Mouse (Mus musculus): ENCODE data around the gene Itgav. TPM values are rescaled to one million over a fixed set of nuclear protein-coding genes. Genes with fewer than 3 reads are reported as not detected.

The Itgav gene
- 28.8 and 48.5 TPM in 2 replicates for polyA plus RNA-seq (2012; rRNA removed)

DNA sequence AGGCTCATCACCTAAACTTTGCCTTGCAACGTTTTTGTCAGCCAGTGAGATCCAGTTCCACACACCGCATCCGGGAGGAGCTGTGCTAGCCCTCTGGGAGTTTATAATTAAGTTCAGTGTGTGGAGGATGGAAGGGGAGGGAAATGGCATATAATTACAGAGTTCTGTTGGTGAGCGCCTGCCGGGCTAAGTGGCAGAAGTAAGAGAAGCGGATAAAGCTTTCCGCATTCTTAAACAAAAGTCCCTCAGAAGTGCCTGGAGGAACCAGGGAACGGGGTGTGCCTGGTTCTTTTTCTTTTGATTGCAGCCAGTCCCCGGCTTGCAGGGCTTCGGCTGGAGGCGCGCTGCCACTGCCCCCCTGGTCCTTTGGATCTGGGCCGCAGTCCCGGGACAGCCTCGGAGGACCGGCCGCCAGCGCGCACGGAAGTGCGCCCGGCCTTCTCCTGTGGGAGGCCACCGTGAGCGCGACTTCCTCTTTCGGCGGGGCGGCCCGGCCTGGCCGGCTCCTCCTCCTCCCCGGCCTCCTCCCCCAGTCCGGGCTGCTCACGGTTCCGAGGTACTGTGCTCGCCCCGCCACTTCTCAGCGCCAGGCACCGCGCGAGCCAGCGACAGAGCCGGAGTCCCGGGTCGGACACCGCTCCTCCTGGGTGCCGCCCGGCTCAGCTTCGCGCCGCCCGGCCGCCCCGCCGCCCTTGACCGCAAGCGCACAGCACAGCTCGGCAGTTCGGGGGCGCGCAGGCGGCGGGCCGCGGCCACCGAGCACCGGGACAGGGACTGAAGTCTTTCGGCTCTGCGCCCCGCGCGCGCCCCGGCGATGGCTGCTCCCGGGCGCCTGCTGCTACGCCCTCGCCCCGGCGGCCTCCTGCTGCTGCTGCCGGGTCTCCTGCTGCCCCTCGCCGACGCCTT lies at the start of gene Itgav:
Itgav (plus strand) TSS at position 477 of the 906 bp plus-strand sequence.
- DNase-seq (ENCODE audit: low read depth), result no peak

- no peak for DNase-seq (ENCODE audit: low read depth)
Measured at GRCm38 (mm10) chr2:83674421-83674820, 49.8 kb upstream of the Itgav start.

DNA sequence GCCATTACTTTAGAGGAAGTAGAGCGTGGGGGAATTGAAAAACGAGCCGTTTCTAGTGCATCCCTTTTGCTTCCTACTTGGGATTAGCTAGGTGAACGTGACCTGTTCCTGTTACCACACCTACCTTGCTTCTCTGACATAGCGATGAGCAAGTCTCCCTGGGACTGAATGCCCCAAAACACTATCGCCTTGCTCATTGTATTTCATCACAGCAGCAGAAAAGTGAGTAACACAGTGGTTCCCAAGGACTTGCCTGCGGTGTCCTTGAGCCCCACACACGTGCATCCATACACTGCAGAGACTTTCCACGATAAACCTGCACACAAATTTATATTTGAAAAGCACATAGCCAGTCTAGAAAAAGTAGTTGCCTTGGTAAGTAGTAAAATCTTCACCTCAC lies 49.3 kb upstream of the Itgav start:
- no peak for DNase-seq (ENCODE audit: low read depth)

GRCm38 (mm10) chr2:83675681-83676080 lies 48.5 kb upstream of the Itgav start:
- no peak for DNase-seq (ENCODE audit: low read depth)

GRCm38 (mm10) chr2:83676226-83676870 lies 47.8 kb upstream of the Itgav start:
- no peak for DNase-seq (ENCODE audit: low read depth)

GRCm38 (mm10) chr2:83681332-83681731 lies 42.9 kb upstream of the Itgav start:
- no peak for DNase-seq (ENCODE audit: low read depth)

GRCm38 (mm10) chr2:83681785-83682184 lies 42.4 kb upstream of the Itgav start:
- no peak for DNase-seq (ENCODE audit: low read depth)

DNA sequence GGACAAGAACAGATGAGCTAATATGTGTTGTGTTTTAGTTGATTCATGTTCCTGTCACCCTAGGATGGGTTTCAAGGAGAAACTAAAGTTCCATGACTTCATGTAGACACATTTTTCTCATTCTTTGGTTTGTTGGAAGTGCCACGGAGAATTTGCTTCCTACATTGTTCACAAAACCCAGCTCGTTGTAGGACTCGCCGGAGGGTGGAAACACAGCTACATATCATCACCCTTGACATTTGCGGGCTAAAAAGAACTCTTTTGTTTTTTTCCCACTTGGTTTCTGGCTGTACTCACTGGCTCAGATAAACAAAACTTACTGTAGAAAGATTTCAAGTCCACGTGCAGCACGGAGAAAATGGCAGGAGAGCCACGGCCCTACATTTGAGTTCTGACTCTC lies 41.9 kb upstream of the Itgav start:
- DNase-seq (ENCODE audit: low read depth), result no peak

DNA sequence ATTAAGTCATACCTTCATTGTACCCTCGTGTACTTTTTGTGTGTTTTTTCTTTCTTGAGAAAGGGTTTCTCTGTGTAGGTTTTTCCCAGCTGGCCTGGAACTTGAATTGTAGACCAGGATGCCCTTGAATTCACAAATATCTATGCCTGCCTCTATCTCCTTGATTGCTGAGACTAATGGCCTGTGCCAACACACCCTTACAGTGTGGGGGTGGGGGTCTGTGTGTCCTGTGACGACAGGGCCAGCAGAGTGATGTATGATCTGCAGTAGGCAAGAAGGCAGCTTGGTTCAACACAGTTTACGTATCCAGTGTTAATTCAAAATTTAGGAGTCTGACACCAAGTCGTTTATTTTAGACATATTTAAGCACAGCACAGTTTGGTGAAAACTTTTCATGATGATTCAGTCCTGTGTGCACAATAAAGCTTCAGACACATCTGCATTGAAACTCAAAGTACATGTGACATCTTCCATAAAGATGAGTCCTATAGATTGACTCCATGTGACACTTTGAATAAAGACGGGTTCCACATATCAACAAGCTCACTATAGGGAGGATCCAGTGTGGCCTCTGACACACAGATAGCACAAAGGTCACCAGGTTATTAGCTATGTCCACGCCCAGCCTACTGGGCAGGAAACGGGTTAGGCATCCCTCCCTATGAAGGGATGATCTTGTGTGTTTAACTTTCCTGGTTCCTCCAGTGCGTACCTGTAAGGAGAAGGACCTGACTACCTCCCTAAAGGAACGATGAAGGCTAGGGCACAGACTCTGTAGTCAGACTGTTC lies 40.3 kb upstream of the Itgav start:
- DNase-seq (ENCODE audit: low read depth), result no peak

- no peak for DNase-seq (ENCODE audit: low read depth)
Measured at GRCm38 (mm10) chr2:83684691-83685090, 39.5 kb upstream of the Itgav start.

DNA sequence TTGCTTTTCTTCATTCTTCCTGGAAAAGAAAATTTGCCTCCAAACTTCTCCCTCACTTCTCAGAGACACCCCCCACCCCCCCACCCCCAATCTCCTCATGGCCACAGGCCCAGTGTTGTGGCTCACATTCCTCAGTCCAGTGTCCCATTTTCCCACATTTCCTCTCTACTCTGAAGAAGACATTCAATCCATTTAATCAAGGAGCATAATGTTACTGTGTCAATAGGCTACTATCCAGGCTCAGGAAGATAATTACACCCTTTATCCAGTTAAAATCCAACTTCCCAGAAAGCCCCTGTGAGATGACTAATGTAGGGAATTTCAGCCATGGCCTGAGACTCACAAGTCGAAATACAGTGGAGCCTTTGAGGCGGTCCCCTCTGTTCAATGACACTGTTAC lies 33.8 kb upstream of the Itgav start:
- DNase-seq (ENCODE audit: low read depth), result no peak

DNA sequence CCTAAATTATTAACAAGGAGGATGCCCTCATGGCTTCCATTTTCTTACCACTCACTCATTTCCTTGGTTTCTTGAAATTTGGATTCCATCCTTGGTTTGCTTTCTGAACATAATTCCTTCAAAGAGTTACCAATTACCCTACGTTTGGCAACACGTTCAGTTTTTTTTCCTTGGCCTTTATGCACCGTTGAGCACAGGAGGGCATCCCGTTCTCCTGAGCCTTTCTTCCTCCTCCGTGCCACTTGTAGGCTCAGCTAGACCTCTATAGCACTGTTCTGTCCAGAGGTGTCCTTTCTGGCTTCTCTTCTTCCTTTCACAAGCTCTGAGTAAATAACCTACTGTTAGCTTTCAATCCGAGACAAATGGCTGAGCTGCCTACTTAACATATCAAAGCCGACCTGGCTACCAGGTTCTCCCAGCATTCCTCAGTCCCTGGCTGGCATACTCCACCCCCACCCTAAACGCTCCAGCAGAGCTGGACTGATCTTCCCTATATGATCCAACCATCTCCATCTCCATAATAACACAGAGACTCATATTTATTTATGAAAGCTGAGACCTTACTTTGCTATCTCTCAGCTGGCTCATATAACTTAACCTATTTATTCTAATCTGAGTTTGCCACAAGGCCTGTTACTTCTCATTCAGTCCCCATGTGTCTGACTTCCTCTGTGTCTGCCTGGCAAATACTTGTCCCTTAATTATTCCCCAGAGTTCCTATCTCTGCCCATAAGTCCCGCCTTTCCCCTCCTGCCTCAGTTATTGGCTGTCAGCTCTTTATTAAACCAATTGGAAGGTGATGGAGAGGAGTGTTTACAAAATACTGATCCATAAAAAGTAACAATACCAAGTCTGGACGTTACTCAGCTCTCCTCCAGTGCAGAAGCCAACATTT lies 31.3 kb upstream of the Itgav start:
- no peak for DNase-seq (ENCODE audit: low read depth)

DNA sequence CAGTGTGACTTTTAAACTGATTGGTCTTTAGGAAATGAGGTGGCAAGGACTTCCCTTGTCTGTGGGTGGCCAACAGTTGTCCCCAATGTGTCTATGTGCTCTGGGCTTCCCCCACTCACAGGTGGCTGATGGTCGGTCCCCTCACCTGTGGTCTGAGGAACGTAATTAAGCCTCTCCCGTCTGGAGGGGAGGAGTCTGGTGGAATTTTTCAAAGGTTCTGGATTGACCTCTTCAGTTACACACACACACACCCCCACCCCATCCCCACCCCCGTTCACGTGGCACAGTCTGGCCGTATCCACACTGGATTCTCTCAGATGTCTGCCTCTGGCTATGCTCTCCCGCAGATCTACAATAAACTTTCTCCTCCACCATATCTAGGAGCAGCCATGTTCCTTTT lies 30.1 kb upstream of the Itgav start:
- DNase-seq (ENCODE audit: low read depth), result no peak

DNA sequence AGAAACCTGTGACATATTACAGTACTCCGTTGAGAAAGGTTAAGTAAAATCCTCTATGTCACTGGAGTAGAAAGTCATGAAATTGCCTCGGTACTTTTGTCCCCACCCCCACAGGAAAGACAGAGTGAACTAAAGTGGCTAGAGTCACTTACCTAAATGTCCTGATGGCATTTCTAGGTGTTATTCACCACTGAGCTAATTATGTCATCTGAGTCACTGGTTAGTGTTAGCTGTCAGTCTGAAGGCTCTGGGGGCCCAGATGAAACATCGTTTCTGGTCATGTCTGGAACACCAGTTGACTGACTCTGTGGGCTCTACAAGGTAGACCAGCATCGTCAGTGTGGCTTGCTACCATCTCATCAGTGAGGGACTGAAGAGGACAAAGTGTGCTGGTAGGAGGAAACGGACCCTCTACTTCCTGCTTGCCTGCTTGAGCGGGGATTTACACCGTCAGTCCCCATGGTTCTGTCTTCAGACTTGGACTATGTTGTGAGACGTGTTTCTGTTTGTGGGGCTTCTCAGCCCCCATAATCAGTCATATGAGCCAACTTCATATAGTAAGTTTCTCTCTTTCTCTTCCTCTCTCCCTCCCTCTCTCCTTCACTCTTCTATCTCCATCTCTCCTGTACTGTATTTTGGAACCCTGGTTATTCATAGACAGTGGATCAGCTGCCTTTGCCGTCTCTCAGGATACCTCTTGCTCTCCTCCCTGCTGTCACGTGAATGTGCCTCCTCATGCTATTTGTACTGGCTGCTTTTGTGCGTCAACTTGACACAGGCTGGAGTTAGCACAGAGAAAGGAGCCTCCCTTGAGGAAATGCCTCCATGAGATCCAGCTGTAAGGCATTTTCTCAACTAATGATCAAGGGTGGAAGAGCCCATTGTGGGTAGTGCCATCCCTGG lies 28.6 kb upstream of the Itgav start:
- DNase-seq (ENCODE audit: low read depth), result no peak

GRCm38 (mm10) chr2:83698484-83698883 lies 25.7 kb upstream of the Itgav start:
- DNase-seq (ENCODE audit: low read depth), result no peak

GRCm38 (mm10) chr2:83699324-83699723 lies 24.9 kb upstream of the Itgav start:
- no peak for DNase-seq (ENCODE audit: low read depth)

DNA sequence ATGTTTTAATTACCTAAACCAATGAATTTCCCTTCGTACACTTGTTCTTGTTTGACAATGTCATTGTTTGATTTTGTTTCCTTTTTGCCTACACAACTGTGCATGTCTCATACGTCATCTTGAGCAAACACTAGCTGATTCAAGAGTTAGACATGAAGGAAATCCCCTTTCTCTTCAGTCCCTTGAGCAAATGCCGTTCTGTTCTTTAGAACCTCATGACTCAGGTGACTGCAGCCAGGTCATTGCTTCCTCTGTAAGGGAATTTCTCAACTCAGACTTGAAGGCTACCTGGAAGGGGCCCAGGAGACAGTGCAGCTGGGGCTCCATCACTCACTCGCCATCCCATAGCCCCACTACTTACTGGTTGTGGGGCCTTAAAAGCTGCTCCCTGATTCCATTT lies 23.5 kb upstream of the Itgav start:
- no peak for DNase-seq (ENCODE audit: low read depth)

DNA sequence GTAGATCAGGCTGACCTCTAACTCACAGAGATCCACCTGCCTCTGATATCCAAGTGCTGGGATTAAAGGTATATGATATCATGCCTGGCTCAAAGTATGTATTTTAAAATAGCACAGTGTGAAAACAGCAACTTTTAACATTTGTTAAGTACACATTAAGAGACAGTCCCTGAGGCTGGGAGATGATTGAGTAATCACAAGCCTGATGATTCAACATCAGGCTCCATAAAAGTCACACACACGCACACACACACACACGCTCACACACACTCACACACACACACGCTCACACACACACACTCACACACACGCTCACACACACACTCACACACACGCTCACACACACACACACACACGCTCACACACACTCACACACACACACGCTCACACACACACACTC lies 21.8 kb upstream of the Itgav start:
- DNase-seq (ENCODE audit: low read depth), result no peak

DNA sequence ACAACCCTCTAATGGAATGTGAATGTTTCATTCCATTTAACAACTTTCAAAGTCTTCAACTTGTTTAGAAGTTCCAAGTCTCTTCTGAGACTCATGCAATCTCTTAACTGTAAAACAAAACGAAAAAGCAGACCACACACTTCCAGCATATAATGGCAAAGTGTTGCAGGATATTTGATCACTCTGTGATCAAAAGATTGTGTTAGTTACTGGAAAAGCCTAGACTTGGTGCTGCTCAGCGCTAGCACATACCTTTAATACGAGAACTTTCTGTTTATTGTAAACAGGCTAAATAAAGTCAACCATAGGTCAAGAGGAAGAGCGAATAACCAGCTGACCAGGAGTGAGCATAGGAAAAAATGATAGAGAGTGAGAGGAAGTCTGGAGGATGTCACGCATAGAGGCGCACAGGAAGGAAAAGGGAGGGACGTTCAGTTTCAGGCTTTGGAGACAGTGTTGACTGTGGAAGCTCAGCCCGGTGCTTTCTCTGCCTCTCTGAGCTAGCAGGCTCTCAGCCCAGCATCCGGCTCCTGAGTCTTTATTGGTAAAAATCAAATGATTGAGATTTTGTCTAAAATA lies 18.5 kb upstream of the Itgav start:
- no peak for DNase-seq (ENCODE audit: low read depth)

Data from gonadal fat pad, adult 2 months (tissue).